Mouse (Mus musculus) small intestine, adult 2 months (tissue): ENCODE measurements around the gene Jade2.

Source experiments
- CTCF ChIP-seq: fragments of 200-500 bp; IDR thresholded peaks from 2 replicates; pipeline ENCODE4 v1.5.1; 2012; ENCODE audit warnings: low read depth, mild to moderate bottlenecking, control low read depth, inconsistent platforms, low read length, moderate library complexity, mixed read lengths; ENCODE audit not compliant: insufficient replicate concordance, insufficient read length; ENCODE audit errors: extremely low read depth
- POLR2A ChIP-seq: fragments of 200-500 bp; IDR thresholded peaks from 2 replicates; pipeline ENCODE4 v1.6.1; 2012; ENCODE audit warnings: low read depth, mild to moderate bottlenecking, control low read depth, inconsistent platforms, low read length, moderate library complexity

DNA sequence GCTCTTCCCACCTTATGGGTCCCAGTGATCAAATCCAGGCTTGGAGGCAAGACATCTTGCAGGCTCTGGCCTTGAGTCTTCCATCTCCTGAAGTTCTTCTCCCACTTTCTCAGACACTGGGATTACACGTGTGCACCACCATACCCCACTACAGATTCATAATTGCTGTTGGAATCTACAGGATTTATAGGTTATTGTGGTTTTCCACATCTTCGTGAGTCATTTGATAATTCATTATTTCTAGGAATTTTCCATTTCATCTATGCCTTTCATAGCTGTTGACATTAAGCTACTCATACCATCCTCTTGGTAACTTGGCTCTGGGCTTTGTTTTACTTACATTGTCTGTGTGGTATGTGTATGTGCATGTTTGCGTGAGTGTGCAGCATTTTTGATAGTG, 46.8 kb upstream of the Jade2 start:
- no peak for TF ChIP-seq CTCF
- no peak for TF ChIP-seq POLR2A
